21 mouse cellular contexts compared by ENCODE assay signal in genomic region chr8:104034286-104034685, GRCm38 (mm10).
DNase-seq lines count a peak whose midpoint lies in the region; ATAC-seq and TF ChIP-seq lines count a peak whose summit lies in the region.
"Had no signal": no experiment of that assay in that cellular context is flagged by ENCODE, and none has a peak within 500 bp of the region (broad histone marks: within the 10 kb centered on the region; RNA-seq: fewer than 3 reads in every experiment).

No protein-coding gene starts in this region.

- no peak for TF ChIP-seq POLR2A in lung, adult 2 months (IDR thresholded peaks at IDR 0.05; ENCODE audit: borderline replicate concordance, extremely low read depth, low read depth, low read length)

- no peak overlapping the region for H3K9ac ChIP-seq in lung, embryonic 14.5 days
- no peak overlapping the region for H3K9ac ChIP-seq in lung, embryonic 15.5 days
- no peak overlapping the region for H3K9ac ChIP-seq in lung, embryonic 16.5 days (ENCODE audit: low read length)
- H3K9ac ChIP-seq in lung, postnatal 0 days (replicated peaks; ENCODE audit: low read depth) = no peak overlapping the region

- 27% methylated on average over 3 of the region's 3 CpGs for WGBS in lung, embryonic 14.5 days
- 29% methylated on average over 3 of the region's 3 CpGs for WGBS in lung, embryonic 15.5 days
- WGBS in lung, adult 2 months = 35% methylated on average over 3 of the region's 3 CpGs
- WGBS in lung, embryonic 16.5 days = 28% methylated on average over 3 of the region's 3 CpGs
- WGBS in lung, postnatal 0 days = 23% methylated on average over 3 of the region's 3 CpGs

- DNase-seq in lung, embryonic 14.5 days = peak; percentile 88
- no peak for DNase-seq in lung, postnatal 4 days
- DNase-seq in lung, adult 2 months = no peak
- no peak for DNase-seq in lung, postnatal 14 days
- peak; percentile 19 for DNase-seq in lung, postnatal 0 days (ENCODE audit: low spot score)
- no peak for DNase-seq in lung, postnatal 25 days (ENCODE audit: low spot score)
- DNase-seq: adrenal gland, adult 2 months; adrenal gland, adult 8-10 months; adrenal gland, postnatal 10 days; adrenal gland, postnatal 14 days; adrenal gland, postnatal 25 days; adrenal gland, postnatal 36 days; B cell, adult 2 months; cerebellum, adult 11 months; cerebellum, adult 11-12 months had no signal

- no peak overlapping the region for H3K4me3 ChIP-seq in lung, embryonic 14.5 days (ENCODE audit: low read depth, low read length)
- no peak overlapping the region for H3K4me3 ChIP-seq in lung, embryonic 15.5 days
- H3K4me3 ChIP-seq in lung, adult 2 months (replicated peaks; ENCODE audit: extremely low read depth, low read depth, low read length) = no peak overlapping the region
- H3K4me3 ChIP-seq in lung, embryonic 16.5 days (ENCODE audit: low read length) = no peak overlapping the region
- H3K4me3 ChIP-seq in lung, postnatal 0 days (ENCODE audit: low read depth, low read length) = no peak overlapping the region

- ATAC-seq in lung, embryonic 14.5 days (ENCODE audit: insufficient read depth) = peak; percentile 45; the same call in 1 of the 2 replicates
- peak; percentile 53; the same call in 1 of the 2 replicates for ATAC-seq in lung, embryonic 15.5 days (ENCODE audit: borderline replicate concordance, extremely low read depth, low FRiP score, low TSS enrichment)
- ATAC-seq in lung, embryonic 16.5 days (ENCODE audit: low read depth) = peak; percentile 64
- no peak for ATAC-seq in lung, postnatal 0 days
- ATAC-seq: activated CD4-positive, CD25-positive, alpha-beta regulatory T cell, adult 4 months; CD4-positive, CD25-positive, alpha-beta regulatory T cell, adult 4 months; Patski had no signal

- H3K36me3 ChIP-seq in lung, embryonic 14.5 days (ENCODE audit: insufficient read depth) = no peaks in the 10 kb centered on the region
- H3K36me3 ChIP-seq in lung, embryonic 15.5 days = no peaks in the 10 kb centered on the region
- no peaks in the 10 kb centered on the region for H3K36me3 ChIP-seq in lung, embryonic 16.5 days (ENCODE audit: control insufficient read depth, insufficient read depth, low read length)
- H3K36me3 ChIP-seq in lung, postnatal 0 days (ENCODE audit: insufficient read depth, low read length) = no peaks in the 10 kb centered on the region
- H3K36me3 ChIP-seq: G1E had no signal

- no peak for TF ChIP-seq CTCF in lung, embryonic 14.5 days (IDR thresholded peaks at IDR 0.05; ENCODE audit: low read depth)
- no peak for TF ChIP-seq CTCF in lung, adult 2 months (IDR thresholded peaks at IDR 0.05; ENCODE audit: insufficient read depth, low read length)
- no peak for TF ChIP-seq CTCF in lung, postnatal 0 days (IDR thresholded peaks at IDR 0.05)

- no peaks in the 10 kb centered on the region; the same call in 1 of the 2 replicates for H3K4me1 ChIP-seq in lung, embryonic 14.5 days (ENCODE audit: insufficient read depth)
- 0 out of 2 replicates have a peak, but pooled peaks cover 13% of the 10 kb centered on the region for H3K4me1 ChIP-seq in lung, embryonic 15.5 days
- no peaks in the 10 kb centered on the region for H3K4me1 ChIP-seq in lung, adult 2 months (ENCODE audit: control insufficient read depth, insufficient read depth, low read length)
- 0 out of 2 replicates have a peak, but pooled peaks cover 3% of the 10 kb centered on the region for H3K4me1 ChIP-seq in lung, embryonic 16.5 days (replicated peaks; ENCODE audit: control insufficient read depth, insufficient read depth, low read length)
- no peaks in the 10 kb centered on the region for H3K4me1 ChIP-seq in lung, postnatal 0 days (ENCODE audit: insufficient read depth, low read depth, low read length)

- H3K4me2 ChIP-seq in lung, embryonic 14.5 days = no peak overlapping the region
- no peak overlapping the region for H3K4me2 ChIP-seq in lung, embryonic 15.5 days
- H3K4me2 ChIP-seq in lung, embryonic 16.5 days (ENCODE audit: low read depth, low read length) = no peak overlapping the region
- H3K4me2 ChIP-seq in lung, postnatal 0 days (replicated peaks; ENCODE audit: low read depth, low read length) = no peak overlapping the region

- H3K27ac ChIP-seq in lung, embryonic 14.5 days (ENCODE audit: low read depth) = 0 out of 2 replicates have a peak overlapping the region, but pooled peaks have one; percentile 6
- H3K27ac ChIP-seq in lung, embryonic 15.5 days = no peak overlapping the region
- no peak overlapping the region for H3K27ac ChIP-seq in lung, embryonic 16.5 days (ENCODE audit: low read length)
- H3K27ac ChIP-seq in lung, postnatal 0 days (ENCODE audit: low read length) = no peak overlapping the region

- TF ChIP-seq EP300 in lung, postnatal 0 days (IDR thresholded peaks at IDR 0.05) = no peak

- peaks cover 6% of the 10 kb centered on the region; the same call in 1 of the 2 replicates for H3K9me3 ChIP-seq in lung, embryonic 14.5 days (ENCODE audit: low read depth, low read length)
- peaks cover 5% of the 10 kb centered on the region; the same call in 1 of the 2 replicates for H3K9me3 ChIP-seq in lung, embryonic 15.5 days
- peaks cover 8% of the 10 kb centered on the region; the same call in 1 of the 2 replicates for H3K9me3 ChIP-seq in lung, embryonic 16.5 days (ENCODE audit: control insufficient read depth, low read length)
- peaks cover 6% of the 10 kb centered on the region; the same call in 1 of the 2 replicates for H3K9me3 ChIP-seq in lung, postnatal 0 days (ENCODE audit: low read length)

- no peaks in the 10 kb centered on the region for H3K27me3 ChIP-seq in lung, embryonic 14.5 days (ENCODE audit: insufficient read depth, low read length)
- no peaks in the 10 kb centered on the region for H3K27me3 ChIP-seq in lung, embryonic 15.5 days
- H3K27me3 ChIP-seq in lung, embryonic 16.5 days (ENCODE audit: control insufficient read depth, insufficient read depth, low read depth, low read length) = no peaks in the 10 kb centered on the region
- H3K27me3 ChIP-seq in lung, postnatal 0 days (replicated peaks; ENCODE audit: insufficient read depth, low read length) = no peaks in the 10 kb centered on the region

Comparison
In these comparisons a context has a peak if more than half of its experiments do, and no peak if none do; other contexts are left out.
1. DNase-seq: peak in lung, embryonic 14.5 days (single experiment) and lung, postnatal 0 days (single experiment); none in lung, postnatal 4 days (0 of 2), lung, adult 2 months (single experiment), lung, postnatal 14 days (single experiment) and lung, postnatal 25 days (single experiment).